Mouse (Mus musculus) cerebellum, postnatal 25 days (tissue): ENCODE data around the gene Foxn2.
"Not testable (repeated sequence)": the region's sequence is repeated elsewhere in the genome, so short reads cannot be mapped to it uniquely, and the experiment has no call there.

Source experiments
- DNase-seq, 2 experiments: peaks; one replicate each; pipeline ENCODE4 v3.0.0; 2021; ENCODE audit warnings: mixed read lengths in 2 of 2

The Foxn2 gene

GRCm38 (mm10) chr17:88441432-88442174 is 1.1 kb downstream of the Foxn2 start:
- DNase-seq, result peak; percentile 77 to 85

- no peak for DNase-seq
These were observed 2.1 kb downstream of the Foxn2 start for GRCm38 (mm10) chr17:88442661-88443060.

GRCm38 (mm10) chr17:88443186-88443585 is 2.7 kb downstream of the Foxn2 start:
- DNase-seq, result peak; percentile 37 to 41

GRCm38 (mm10) chr17:88458079-88458478 is 17.6 kb downstream of the Foxn2 start:
- DNase-seq, result no peak

- DNase-seq, result no peak
These were observed 19.0 kb downstream of the Foxn2 start for GRCm38 (mm10) chr17:88459516-88459915.

GRCm38 (mm10) chr17:88459916-88460901 is 19.7 kb downstream of the Foxn2 start:
- no peak for DNase-seq

GRCm38 (mm10) chr17:88462658-88463057 is 22.1 kb downstream of the Foxn2 start:
- peak in 1 of 2 experiments; percentile 60 for DNase-seq

GRCm38 (mm10) chr17:88466591-88466990 is 26.1 kb downstream of the Foxn2 start:
- DNase-seq, result no peak

GRCm38 (mm10) chr17:88467696-88468095 is 27.2 kb downstream of the Foxn2 start:
- no peak for DNase-seq

- not testable (repeated sequence) for DNase-seq
These were observed 28.3 kb downstream of the Foxn2 start for GRCm38 (mm10) chr17:88468655-88469398.

GRCm38 (mm10) chr17:88473766-88474165 is 33.3 kb downstream of the Foxn2 start:
- peak in 1 of 2 experiments; percentile 64 for DNase-seq

GRCm38 (mm10) chr17:88477165-88477564 is 36.7 kb downstream of the Foxn2 start:
- DNase-seq, result no peak

- DNase-seq, result no peak
These were observed 37.2 kb downstream of the Foxn2 start for GRCm38 (mm10) chr17:88477699-88478098.

- DNase-seq, result no peak
These were observed 38.5 kb downstream of the Foxn2 start for GRCm38 (mm10) chr17:88479040-88479439.

GRCm38 (mm10) chr17:88480369-88480768 is 39.9 kb downstream of the Foxn2 start:
- DNase-seq, result no peak

- no peak for DNase-seq
These were observed 40.6 kb downstream of the Foxn2 start for GRCm38 (mm10) chr17:88481062-88481461.

- no peak for DNase-seq
These were observed 41.1 kb downstream of the Foxn2 start for GRCm38 (mm10) chr17:88481587-88481986.

GRCm38 (mm10) chr17:88484539-88484938 is 44.0 kb downstream of the Foxn2 start:
- no peak for DNase-seq

GRCm38 (mm10) chr17:88484951-88485350 is 44.4 kb downstream of the Foxn2 start:
- no peak for DNase-seq

- peak; percentile 63 to 67 for DNase-seq
These were observed 50.0 kb downstream of the Foxn2 start for GRCm38 (mm10) chr17:88490546-88490945.

- DNase-seq, result no peak
These were observed 51.0 kb downstream of the Foxn2 start for GRCm38 (mm10) chr17:88491366-88492106.

- DNase-seq, result no peak
These were observed 51.6 kb downstream of the Foxn2 start for GRCm38 (mm10) chr17:88492107-88492460.
